Mouse (Mus musculus) myocyte (in vitro differentiated cells): ENCODE data around the gene Sdccag8.

Source experiments
- CEBPB ChIP-seq: IDR thresholded peaks from 2 replicates; pipeline ENCODE4 v1.6.1; 2011; ENCODE audit warnings: mild to moderate bottlenecking, moderate library complexity; ENCODE audit not compliant: poor library complexity, insufficient read depth, severe bottlenecking
- E2F4 ChIP-seq: IDR thresholded peaks from one replicate; pipeline ENCODE4 v1.6.1; 2011; ENCODE audit warnings: mild to moderate bottlenecking, control low read depth, moderate library complexity; ENCODE audit not compliant: insufficient read depth
- MAX ChIP-seq: IDR thresholded peaks from one replicate; pipeline ENCODE4 v1.6.1; 2011; ENCODE audit warnings: low read depth, mild to moderate bottlenecking, control low read depth
- MYOD1 ChIP-seq, 3 experiments: IDR thresholded peaks; one replicate each; pipeline ENCODE4 v1.6.1; 2011; ENCODE audit warnings: control low read depth in 2 of 3, low read depth in 2 of 3, mild to moderate bottlenecking in 2 of 3, moderate library complexity in 1 of 3; ENCODE audit not compliant: insufficient read length in 2 of 3, control insufficient read depth in 1 of 3
- MYOG ChIP-seq, 3 experiments: IDR thresholded peaks; one replicate each; pipeline ENCODE4 v1.6.1; 2011; ENCODE audit warnings: control low read depth in 2 of 3, low read depth in 2 of 3, mild to moderate bottlenecking in 2 of 3; ENCODE audit not compliant: insufficient read length in 2 of 3, control insufficient read depth in 1 of 3, insufficient read depth in 1 of 3
- POLR2A ChIP-seq: IDR thresholded peaks from one replicate; pipeline ENCODE4 v1.6.1; 2011; ENCODE audit warnings: low read depth, mild to moderate bottlenecking, control low read depth, moderate library complexity; ENCODE audit not compliant: insufficient read length
- POLR2AphosphoS2 ChIP-seq: IDR thresholded peaks from one replicate; pipeline ENCODE4 v1.6.1; 2011; ENCODE audit warnings: low read depth, control low read depth; ENCODE audit not compliant: insufficient read length
- REST ChIP-seq: IDR thresholded peaks from one replicate; pipeline ENCODE4 v1.6.1; 2011; ENCODE audit warnings: mild to moderate bottlenecking, control low read depth, moderate library complexity; ENCODE audit not compliant: insufficient read depth, insufficient read length
- SRF ChIP-seq: IDR thresholded peaks from one replicate; pipeline ENCODE4 v1.6.1; 2011; ENCODE audit warnings: low read depth; ENCODE audit not compliant: control insufficient read depth, insufficient read length
- TCF12 ChIP-seq: IDR thresholded peaks from one replicate; pipeline ENCODE4 v1.6.1; 2011; ENCODE audit warnings: mild to moderate bottlenecking, control low read depth; ENCODE audit not compliant: poor library complexity, insufficient read depth, severe bottlenecking
- USF1 ChIP-seq: IDR thresholded peaks from one replicate; pipeline ENCODE4 v1.6.1; 2011; ENCODE audit warnings: low read depth, mild to moderate bottlenecking, control low read depth, moderate library complexity

DNA sequence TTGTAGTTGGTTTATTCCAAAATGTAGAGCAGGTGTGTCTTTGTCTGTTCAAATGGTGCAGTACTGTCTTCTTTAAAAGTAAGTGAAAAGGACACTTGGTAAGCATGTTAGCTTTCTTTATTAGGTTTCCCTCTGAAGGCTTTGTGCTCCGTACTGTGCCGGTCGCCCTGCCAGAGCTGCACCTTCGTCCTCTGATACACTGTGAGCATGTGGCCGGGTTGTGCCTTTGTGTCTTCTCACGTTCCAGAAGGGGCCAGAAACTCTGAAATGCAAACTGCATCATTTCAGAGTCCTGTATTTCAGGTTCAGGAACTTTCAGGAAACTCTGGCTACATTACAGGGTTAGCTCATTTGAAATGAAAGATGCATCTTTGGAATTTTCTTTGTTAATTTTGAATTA lies 66.5 kb downstream of the Sdccag8 start:
- TF ChIP-seq TCF12: no peak
- TF ChIP-seq E2F4: no peak
- no peak for TF ChIP-seq MAX
- no peak for TF ChIP-seq POLR2A
- TF ChIP-seq MYOG (IDR thresholded peaks at IDR 0.05; ENCODE audit: control insufficient read depth in 1 of 3, insufficient read depth in 1 of 3, insufficient read length in 2 of 3, low read depth in 2 of 3): no peak
- TF ChIP-seq SRF: no peak
- TF ChIP-seq POLR2AphosphoS2: no peak
- TF ChIP-seq CEBPB: no peak
- TF ChIP-seq REST: no peak
- TF ChIP-seq USF1: no peak
- TF ChIP-seq MYOD1 (IDR thresholded peaks at IDR 0.05; ENCODE audit: control insufficient read depth in 1 of 3, insufficient read length in 2 of 3, low read depth in 2 of 3): no peak
